Mouse (Mus musculus) MEL-GATA-1-ER (cell line): ENCODE results near the gene Tfpi.

ENCODE experiments used
- DNase-seq: peaks from one replicate; pipeline ENCODE4 v3.0.0-alpha.2; 2012; ENCODE audit warnings: low read depth; ENCODE audit errors: extremely low read depth

Tfpi gene

DNA sequence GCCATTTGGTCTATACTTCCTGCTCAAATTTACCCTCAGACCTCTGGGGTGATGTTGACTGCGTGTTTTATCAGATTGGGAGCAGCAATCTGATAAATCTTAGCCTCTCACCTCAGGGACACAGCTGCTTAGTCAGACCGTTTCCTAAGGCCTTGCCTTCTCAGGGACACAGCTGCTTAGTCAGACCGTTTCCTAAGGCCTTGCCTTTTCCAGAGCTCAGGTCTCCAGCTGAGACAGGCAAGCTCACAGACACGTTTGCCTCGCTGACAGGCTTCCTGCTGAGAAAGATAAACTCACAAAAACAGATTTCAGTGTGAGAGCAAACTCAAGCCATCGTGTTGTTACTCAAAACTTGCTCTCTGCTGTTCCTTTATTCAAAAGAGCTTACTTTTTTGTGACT lies 1.9 kb downstream of the Tfpi start:
- DNase-seq = no peak

DNA sequence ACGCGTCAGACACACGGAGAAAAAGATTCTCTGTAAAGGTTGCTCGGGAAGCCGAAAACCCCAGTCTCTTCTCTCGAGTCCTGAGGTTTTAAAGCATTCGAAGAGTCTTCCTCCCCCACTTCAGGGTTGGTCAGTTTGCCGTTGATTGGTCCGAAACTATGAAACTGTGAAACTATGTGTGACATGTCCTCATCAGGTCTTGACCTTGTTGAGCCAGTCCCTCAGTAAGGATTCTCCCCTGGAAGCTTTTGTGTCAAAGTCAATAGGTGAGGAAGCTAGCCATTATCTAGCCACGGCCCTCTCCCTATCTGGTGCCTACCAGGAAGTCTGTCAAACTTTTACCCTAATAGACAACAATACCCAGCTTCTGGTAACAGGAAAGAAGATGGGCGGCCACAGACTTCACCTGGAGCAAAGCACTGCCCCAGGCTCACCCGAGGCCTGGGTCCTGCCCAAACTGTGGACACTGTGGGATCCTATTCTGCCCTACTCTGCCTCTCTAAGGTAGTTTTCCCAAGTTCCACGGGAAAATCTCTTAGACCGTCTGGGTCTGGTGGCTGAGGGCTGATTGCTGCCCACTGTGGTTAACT lies 2.5 kb downstream of the Tfpi start:
- DNase-seq = no peak

DNA sequence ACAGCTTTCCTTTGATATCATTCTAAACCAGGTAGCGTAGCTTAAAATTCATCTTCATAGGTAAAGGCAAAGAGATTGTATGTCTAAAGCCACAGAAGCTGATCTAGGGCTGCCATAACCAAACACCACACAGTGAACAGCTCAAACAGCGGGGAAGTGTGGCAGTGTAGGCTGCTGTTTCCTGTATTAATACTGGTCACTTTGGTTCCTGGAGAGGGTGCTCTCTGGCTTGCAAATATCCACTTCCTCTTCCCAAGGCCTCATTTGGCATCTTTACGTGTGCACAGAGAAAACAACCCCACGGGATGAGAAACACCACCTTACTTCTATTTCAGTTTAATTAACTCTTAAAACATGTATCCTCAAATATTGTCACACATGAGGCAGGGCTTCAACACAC lies 9.2 kb downstream of the Tfpi start:
- DNase-seq = no peak

DNA sequence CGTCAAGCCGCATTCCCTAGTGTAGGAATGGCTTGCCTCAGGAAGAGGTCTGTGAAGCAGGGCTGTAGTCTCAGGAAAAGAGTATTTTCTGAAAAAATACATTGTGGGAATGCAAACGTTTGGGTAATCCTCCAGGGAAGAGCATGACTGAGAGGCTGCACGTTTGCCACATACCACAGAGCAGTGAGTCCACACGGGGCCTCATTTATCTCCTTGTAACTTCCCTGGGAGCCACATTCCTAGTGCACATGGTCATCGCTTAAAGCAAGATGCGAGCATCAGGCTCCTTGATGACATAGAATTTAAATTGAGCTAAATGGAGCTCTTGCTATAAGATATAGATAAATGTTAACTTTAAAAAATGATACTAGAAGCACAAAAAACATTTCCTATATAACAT lies 11.6 kb downstream of the Tfpi start:
- no peak for DNase-seq

DNA sequence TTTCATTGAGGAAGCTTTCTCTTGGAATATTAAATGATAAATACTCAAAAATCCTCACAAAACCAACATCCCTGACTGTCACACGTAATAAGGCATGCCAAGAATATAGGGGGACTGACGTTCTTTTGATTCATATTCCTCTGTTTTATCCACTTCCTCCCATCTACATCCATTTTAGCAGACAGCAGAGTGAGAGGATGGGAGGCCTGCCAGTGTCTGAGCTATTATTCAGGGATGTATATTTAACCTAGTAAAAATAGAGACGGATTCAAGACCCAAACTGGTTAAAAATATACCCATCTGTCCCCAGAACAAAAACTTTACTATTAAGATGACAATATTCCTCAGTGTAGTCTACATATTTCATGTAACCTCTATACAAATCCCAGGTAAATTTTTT lies 14.2 kb downstream of the Tfpi start:
- DNase-seq = no peak

DNA sequence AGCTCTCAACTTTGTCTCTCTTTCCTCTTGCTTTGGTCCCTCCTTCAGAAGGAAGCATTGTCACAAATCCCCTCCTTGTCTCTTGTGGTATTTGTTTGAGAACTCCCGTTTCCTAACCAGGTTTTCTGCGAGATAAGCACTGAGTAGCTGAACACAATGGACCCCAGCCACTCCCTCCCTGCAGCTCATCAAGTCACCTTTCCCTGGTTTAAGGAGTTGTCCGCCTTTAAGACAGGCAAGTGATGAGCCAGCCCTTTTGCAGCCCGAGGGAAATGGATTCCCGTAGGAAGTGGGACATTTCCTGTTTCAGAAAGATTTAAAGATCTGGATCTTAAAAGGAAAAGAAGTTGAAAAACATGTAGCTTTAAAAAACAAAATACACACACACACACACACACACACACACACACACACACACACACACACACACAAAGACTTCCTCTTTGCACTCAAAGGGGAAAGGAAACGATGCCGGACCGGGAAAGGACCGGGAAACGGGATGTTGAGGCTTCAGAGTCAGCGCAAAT lies 16.9 kb downstream of the Tfpi start:
- peak; percentile 27 for DNase-seq

DNA sequence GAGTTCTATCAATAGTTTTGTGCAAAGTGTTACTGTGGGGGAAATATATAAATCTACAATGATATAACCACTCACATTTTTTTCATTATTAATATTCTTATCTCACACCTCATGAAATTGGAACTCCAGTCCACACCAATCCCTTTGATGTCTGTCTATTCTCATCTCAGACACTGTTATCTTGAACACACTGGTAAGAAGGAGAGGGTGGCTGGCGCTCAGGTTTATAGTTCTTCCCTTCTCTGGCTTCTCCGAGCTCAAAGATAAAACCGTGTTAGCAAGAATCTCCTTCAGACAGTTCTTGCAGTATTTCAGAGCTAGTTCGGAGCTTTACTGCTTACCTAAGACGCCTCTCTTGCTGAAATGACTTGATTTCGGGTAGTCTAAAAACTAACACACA lies 19.4 kb downstream of the Tfpi start:
- DNase-seq = no peak

DNA sequence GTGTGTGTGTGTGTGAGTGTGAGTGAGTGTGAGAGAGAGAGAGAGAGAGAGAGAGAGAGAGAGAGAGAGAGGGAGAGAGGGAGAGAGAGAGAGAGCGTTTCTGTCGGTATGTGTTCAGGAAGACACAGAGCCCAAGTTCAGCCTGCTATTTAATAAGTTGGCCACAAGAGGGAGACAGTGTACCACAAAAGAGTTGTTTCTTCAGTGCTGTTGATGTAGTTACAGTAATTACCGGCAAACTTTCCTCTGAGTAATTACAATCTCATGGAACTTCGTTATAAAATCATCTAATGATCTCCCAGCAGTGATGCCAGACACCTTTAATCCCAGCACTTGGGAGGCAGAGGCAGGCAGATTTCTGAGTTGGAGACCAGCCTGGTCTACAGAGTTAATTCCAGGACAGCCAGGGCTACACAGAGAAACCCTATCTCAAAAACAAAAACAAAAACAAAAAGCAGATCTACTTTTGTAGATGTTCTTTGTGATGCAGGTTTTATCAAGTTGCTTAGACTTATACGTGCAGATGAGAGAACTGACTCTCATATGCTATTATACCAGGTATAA lies 21.3 kb downstream of the Tfpi start:
- peak; percentile 71 for DNase-seq

DNA sequence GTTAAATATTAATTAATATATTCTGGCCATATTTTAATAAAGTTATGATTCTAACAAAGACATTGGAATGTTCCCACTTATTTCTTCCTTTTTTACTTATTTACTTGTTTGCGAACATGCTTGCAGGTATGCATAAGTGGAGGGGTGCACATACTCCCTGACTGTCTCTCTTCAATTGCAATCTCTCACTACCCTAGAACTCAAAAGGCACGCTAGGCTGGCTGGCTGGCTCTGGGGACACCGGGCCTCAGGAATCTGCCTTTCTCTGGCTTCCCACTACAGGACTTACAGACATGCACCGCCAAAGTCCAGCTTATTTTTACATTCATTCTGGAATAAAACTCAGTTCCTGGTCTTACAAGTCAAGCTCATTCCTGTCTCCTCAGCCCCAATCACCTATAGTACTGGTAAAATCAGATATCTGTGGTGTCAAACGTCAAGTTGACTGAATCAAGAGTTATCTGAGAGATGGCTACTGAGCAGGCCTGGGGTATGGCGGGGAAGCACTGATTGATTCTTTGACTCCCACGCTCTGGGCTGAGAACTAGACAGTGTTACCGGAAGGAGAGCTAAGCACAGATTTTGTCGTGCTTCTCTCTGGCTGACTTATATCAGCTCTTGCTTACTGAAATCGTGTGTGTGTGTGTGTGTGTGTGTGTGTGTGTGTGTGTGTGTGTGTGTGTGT lies 21.9 kb downstream of the Tfpi start:
- DNase-seq = no peak

DNA sequence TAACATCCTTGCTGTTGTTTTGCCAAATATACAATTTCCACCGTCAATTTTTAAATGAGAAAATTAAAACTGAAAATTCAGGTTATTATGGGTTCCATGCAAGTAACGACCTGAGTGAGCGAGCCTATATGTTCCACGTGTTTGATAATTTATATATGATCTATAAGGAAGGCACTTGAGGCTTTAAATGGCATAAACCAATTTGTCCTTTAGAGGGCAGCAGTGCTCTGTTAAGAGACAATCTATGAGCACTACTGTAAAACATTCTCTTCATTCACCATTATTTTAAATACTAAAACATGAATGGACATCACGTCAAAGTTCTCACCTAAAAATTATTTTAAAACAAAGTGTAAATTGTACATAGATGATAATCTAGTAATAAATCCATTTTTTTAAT lies 22.5 kb downstream of the Tfpi start:
- DNase-seq = peak; percentile 41

DNA sequence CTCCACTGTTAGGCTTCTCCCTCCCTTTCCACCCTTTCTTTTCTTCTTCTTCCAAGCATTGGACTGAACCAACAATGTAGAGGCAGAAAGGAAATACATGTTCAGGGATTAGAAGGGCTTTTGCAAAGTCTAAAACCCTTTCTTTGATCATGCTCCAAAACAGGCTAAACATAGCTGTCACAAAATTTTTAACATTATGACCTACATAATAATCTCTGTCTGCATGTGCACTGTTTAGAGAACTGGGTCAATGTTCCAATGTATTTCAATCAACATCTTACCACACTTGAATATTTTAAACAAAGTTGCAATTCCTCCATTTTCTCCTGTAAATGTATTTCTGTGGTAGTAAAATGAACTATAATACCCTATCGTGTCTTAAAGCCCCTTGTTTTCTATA lies 31.1 kb downstream of the Tfpi start:
- no peak for DNase-seq

DNA sequence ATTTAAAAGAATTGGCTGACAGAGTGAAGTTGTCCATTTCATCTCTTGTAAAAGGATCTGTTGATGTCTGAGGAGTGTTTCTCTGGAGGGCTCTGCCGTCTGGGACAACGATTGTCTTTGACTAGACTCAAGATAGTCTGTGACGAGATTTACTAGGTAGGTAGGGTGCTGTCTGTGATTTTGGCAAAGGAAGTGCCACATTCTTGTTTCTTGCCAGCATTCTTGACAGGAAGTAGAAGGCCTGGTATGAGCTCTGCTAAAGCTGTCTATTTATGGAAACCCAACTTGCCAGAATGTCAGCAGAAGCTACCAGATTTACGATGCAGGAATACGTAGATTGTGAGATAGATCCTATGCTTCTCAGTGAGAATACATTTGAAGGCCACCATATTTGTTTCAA lies 34.6 kb downstream of the Tfpi start:
- no peak for DNase-seq

DNA sequence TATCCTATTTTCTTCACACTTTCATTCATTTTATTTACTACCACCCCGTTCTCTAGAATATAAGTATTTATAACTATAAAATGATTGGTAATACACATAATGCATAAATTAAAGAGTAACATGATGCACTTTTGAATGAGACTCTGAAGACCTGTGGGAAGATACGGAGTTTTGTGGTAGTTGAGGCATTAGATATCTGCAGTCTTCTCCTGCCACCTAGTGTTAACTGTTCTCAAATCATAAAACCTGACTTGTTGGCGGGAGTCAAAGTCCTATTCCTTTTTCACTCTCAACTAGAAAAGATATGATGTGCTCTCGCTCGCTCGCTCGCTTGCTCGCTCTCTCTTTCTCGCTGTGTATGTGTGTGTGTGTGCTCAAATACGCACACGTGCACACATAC lies 46.9 kb downstream of the Tfpi start:
- peak; percentile 20 for DNase-seq

DNA sequence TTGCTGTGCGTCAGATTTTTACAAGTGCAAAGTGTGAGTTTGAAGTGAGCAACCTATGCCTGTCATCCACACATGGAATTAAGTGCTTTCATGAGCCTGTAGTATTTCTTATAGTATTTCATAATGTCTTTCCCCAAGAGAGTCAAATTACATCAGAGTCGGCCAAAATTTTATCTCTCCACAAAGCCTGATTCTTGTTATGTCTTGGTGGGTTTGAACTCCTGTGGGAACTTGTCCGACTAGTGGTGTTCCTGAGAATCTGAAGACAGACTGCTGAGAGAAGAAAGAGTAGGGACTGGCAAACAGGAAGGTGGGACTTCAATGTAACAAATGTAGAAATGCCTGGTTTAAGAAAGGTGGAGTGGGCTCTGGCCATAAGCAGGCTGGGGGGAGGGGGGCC lies 47.7 kb downstream of the Tfpi start:
- DNase-seq = no peak

DNA sequence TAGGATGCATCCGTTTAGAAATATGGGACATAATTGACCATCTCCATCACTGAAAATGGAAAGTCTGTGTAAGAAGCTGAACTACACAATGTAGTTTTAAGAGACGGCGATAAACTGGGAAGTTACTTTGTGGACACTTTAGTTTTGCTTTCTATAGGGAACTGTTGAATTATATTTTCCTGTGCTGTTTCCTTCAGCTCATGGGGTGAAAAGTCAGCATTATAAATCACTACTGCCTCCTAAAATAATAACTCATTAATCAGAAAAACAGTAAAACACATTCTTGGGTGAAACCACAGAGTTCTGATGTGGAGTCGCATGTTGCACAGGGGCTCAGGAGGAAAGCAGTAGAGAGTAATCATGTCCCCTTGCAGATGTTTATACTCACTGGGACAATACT lies 50.0 kb downstream of the Tfpi start:
- no peak for DNase-seq

DNA sequence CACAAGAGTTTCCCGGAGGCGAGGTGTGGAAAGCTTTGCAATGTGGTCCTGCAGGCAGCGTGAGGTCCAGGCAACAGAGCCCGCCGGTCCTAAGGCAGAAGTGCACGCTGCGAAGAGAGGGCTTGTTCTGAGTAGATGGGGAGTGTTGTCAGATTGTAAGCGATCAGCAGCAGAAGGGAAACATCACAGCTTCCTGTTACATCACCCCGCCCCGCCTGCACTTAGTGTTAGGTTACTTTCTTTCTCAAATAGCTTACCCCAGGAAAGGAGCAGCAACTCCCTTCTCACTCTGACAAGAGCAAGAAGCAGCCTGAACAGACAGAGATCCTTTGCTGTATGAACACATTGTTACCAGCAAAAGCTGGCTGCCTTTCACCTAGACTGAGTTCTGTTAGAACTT lies 51.4 kb downstream of the Tfpi start, which contains the start of gene Calcrl:
Calcrl (minus strand) TSS at position 274 of the 400 bp plus-strand sequence.
- no peak for DNase-seq

DNA sequence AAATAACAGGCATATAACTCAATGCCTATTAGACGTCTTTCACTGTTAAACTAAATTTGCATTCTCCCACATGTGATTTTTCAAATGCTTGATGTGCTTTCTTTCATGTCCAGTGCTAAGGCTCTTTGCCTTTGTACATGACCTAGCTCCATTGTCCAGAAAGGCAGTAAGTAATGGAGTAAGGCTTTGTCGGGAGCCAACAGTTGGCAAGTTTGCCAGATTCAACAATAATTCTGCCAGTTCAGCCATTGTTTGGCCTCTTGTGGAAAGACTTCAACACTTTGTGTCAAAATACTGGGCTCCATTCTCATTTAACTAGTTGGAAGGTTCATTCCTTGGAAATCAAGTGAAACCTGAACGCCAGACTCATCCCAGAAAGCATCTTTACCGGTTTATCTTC lies 60.1 kb downstream of the Tfpi start:
- DNase-seq = no peak

DNA sequence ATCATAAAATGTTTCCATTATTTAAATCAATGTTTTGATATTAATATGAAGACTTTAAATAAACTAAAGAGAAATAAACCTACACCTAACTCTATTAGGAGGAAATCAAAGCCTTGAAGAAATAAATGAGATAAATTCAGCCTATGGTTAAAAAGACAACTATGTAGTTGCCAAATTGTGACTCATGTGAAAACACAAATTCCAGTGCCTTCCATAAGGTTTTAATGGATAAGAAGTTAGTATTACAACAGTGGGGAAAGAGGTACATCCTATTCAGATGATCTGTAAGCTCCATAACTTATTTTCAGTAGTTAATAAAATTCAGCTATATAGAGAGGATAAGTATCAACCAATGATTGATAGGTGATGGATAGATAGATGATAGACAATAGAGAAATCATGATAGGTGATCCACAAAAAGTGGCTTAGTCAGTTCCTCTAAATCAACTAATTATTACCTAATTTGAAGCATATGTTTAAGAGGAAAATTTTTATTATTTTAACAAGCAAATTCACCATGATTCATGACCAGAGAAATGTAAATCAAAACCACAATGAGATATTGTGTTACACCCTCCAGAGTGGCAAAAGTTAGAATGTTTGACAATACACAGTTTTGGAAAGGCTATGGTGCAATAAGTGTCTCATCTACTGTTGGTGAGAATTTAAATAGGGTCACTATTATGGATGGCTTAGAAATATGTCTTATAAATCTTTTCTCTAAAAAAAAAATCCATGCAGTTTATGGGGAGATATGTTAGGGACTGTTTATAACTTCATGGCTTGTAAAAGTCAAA lies 66.6 kb downstream of the Tfpi start:
- no peak for DNase-seq

DNA sequence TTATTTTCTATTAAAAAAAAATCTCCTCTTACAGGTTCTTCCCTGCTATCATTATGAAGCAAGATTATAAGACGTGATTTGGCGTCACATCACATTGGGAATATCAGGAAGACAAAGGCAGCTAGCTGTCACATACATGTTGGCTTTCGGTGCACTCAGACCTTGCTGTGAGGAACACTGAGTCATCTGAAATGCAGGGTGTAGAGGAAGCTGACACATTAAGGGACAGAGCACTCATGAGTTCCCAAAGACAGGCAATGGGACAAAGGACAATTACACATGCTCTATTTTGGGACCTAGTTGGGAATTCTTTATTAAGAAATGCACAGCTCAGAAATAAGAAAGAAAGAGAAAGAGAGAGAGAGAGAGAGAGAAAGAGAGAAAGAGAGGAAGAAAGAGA lies 71.7 kb downstream of the Tfpi start:
- DNase-seq = no peak

DNA sequence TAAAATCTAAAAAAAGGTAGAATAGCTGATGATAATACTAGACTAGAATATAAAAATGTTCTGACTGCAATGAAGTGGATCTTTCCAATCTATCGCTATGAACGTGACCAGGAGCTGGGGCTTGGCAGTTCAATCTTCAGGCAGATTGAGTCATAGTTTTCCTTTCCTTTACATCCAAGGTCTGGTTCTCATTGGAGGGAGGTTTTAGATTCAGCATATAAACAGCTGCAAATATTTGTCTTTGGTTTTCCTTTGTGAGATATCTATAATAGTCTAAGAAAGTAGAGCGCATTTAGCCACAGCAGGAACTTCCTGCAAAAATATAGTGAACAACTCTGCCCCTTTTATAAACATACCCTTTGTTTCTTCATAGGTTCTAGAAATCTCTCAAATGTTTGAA lies 73.9 kb downstream of the Tfpi start:
- DNase-seq = no peak

DNA sequence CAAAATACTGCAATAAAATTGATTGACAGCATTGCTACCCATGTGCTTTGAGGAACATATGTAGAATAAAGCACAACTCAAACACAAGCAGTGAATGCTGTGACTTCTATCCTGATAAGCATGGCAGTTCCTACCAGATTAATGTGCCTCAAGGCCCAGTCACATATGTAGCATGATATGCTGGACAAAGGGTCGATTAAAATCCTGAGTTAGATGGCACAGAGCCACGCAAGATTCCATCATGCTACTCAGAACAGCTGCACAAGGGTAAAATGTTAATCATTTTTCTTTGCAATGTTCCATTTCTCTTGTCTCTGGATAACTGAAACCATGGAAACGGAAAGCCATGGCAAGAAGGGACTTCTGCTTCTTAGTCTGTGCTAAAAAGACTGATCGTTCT lies 80.0 kb downstream of the Tfpi start:
- DNase-seq = no peak

DNA sequence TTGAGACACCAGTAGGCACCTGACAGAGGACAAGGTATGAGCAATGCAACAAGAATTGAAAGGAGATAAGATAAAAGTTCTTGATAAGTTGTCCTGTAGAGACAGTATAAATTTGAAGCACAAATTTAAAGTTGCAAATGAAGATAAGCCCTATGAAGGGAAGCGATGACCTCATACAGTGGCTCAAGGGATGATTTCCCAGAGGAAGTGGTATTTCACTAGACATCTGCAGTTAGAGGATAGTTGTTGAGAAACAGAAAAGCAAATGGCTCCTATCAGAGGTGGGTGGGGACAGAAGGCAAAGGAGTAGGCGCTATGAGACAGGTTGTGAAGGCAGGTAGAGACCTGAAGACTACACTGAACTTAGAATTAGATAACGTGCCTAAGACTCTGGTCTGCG lies 83.3 kb downstream of the Tfpi start:
- DNase-seq = no peak
